Mouse (Mus musculus) ES-E14 (cell line): ENCODE results near the gene Me1. TPM values are rescaled to one million over a fixed set of nuclear protein-coding genes. Genes with fewer than 3 reads are reported as not detected.

Experiments
- DNase-seq: peaks from one replicate; pipeline ENCODE4 v3.0.0-alpha.2; 2013; ENCODE audit warnings: low read depth, low spot score
- H3K27ac ChIP-seq: 2 replicates; pipeline ENCODE4 v1.5.1; 2012; ENCODE audit warnings: low read depth, mild to moderate bottlenecking, low read length, moderate library complexity, mixed read lengths; ENCODE audit not compliant: poor library complexity, insufficient read depth, severe bottlenecking
- H3K36me3 ChIP-seq: 2 replicates; pipeline ENCODE4 v1.6.1; 2012; ENCODE audit warnings: mild to moderate bottlenecking, low read length, moderate library complexity, mixed read lengths; ENCODE audit not compliant: control insufficient read depth, poor library complexity, insufficient read depth, severe bottlenecking
- H3K4me1 ChIP-seq, 2 experiments: fragments of 150-350 bp in 1 of 2; sonication (generic) in 1 of 2; 2 replicates each; pipeline ENCODE4 v1.6.1; 2012; ENCODE audit warnings: low read length in 2 of 2, mild to moderate bottlenecking in 1 of 2, mixed read lengths in 1 of 2; ENCODE audit not compliant: control insufficient read depth in 2 of 2, insufficient read depth in 2 of 2, poor library complexity in 1 of 2
- H3K4me3 ChIP-seq, 2 experiments: fragments of 150-350 bp in 1 of 2; sonication (generic) in 1 of 2; 2 replicates each; pipeline ENCODE4 v1.5.1; 2012; ENCODE audit warnings: low read length in 2 of 2, low read depth in 1 of 2, mild to moderate bottlenecking in 1 of 2, mixed read lengths in 1 of 2; ENCODE audit not compliant: insufficient read depth in 1 of 2, poor library complexity in 1 of 2, severe bottlenecking in 1 of 2
- H3K9ac ChIP-seq: 2 replicates; pipeline ENCODE4 v1.6.1; 2012; ENCODE audit warnings: low read depth, mild to moderate bottlenecking, low read length, mixed read lengths; ENCODE audit not compliant: poor library complexity, insufficient read depth, severe bottlenecking
- H3K9me3 ChIP-seq: fragments of 150-350 bp; sonication (generic); 2 replicates; pipeline ENCODE4 v1.6.1; 2012; ENCODE audit warnings: low read depth, mild to moderate bottlenecking, low read length; ENCODE audit not compliant: control insufficient read depth, insufficient read depth
- CHD2 ChIP-seq: IDR thresholded peaks from 2 replicates; pipeline ENCODE4 v1.6.1; 2014; ENCODE audit warnings: mild to moderate bottlenecking, low read depth, low read length, inconsistent platforms
- HCFC1 ChIP-seq: IDR thresholded peaks from 2 replicates; pipeline ENCODE4 v1.6.1; 2012; ENCODE audit warnings: low read length, inconsistent platforms, borderline replicate concordance; ENCODE audit not compliant: insufficient read depth
- MAFK ChIP-seq: IDR thresholded peaks from 2 replicates; pipeline ENCODE4 v1.6.1; 2014; ENCODE audit warnings: mild to moderate bottlenecking, low read depth, low read length, inconsistent platforms; ENCODE audit not compliant: insufficient read depth
- ZC3H11A ChIP-seq: IDR thresholded peaks from 2 replicates; pipeline ENCODE4 v1.6.1; 2012; ENCODE audit warnings: low read depth, mild to moderate bottlenecking, inconsistent platforms, low read length, borderline replicate concordance
- ZNF384 ChIP-seq: IDR thresholded peaks from 2 replicates; pipeline ENCODE4 v1.6.1; 2012; ENCODE audit warnings: low read depth, low read length, inconsistent platforms
- in situ Hi-C, 2 experiments: fragments of 600-800 bp; cut with MboI; formaldehyde crosslinking; loops; one replicate each; pipeline ENCODE4 v1.15.1; 2025; ENCODE audit warnings: low sequenced_read_pairs in 2 of 2, inconsistent platforms in 1 of 2; ENCODE audit not compliant: unreplicated experiment in 2 of 2
- total RNA-seq: library from RNA; depleted of rRNA; stranded (reverse); fragments of 300-350 nt; gene quantifications from 2 replicates; pipeline ENCODE4 v1.2.3, GENCODE M21; 2012

Gene Me1
- total RNA-seq, 1 experiment: 13.4 TPM

DNA sequence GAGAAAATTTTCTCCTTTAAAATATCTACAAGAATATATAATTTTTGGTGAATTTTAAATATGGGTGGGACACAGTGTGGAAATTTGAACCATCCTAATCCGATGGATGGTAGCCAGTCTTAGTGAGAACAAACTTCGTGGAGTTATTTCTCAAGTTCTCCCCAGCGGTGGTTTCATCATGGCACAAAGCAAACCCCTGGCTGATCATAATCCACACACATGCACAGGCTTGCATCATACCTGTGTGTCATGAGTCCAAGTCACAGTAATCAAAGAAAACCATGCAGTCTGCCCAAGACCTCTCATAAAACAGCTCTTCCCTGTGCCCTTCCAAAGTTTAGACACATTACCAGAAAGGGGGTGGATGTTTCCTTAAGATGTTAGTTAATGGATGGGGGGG, 34.1 kb upstream of the Me1 start:
- H3K4me3 ChIP-seq: no peak overlapping the region
- H3K9ac ChIP-seq: no peak overlapping the region
- no peaks in the 10 kb centered on the region for H3K9me3 ChIP-seq
- in situ Hi-C loops: no loop called here
- H3K4me1 ChIP-seq: peaks cover 4 to 5% of the 10 kb centered on the region in 2 experiments; a peak in 3 of 4 replicates
- no peak for DNase-seq
- H3K36me3 ChIP-seq: no peaks in the 10 kb centered on the region
- H3K27ac ChIP-seq: no peak overlapping the region
- TF ChIP-seq CHD2 (no peak), MAFK (no peak), ZC3H11A (no peak), ZNF384 (no peak), HCFC1 (no peak)

DNA sequence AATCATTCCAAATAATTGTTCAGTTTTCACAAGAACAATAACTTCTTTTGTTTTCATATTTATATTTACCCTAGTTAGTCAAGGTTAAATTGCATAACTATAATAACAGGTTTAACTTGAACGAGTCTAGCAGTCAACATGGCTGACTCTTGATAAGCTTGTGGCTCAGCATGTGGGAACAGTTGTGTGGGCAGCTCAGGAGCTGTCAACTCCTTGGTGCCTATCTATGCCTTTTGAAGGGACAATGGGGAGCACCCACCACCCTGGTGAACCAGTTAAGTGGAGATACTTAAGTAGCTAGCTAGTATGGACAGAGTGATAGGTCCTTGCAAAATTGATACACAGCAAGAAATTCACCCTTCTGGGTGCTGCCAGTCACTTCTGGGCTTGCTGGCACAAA, 33.3 kb upstream of the Me1 start:
- Histone ChIP-seq H3K27ac (no peak overlapping the region), H3K4me3 (no peak overlapping the region), H3K4me1 (peaks cover 4 to 5% of the 10 kb centered on the region in 2 experiments; a peak in 3 of 4 replicates), H3K9me3 (no peaks in the 10 kb centered on the region), H3K36me3 (no peaks in the 10 kb centered on the region), H3K9ac (no peak overlapping the region)
- DNase-seq: no peak
- in situ Hi-C loops: no loop called here
- TF ChIP-seq HCFC1 (no peak), MAFK (no peak), CHD2 (no peak), ZNF384 (no peak), ZC3H11A (no peak)

DNA sequence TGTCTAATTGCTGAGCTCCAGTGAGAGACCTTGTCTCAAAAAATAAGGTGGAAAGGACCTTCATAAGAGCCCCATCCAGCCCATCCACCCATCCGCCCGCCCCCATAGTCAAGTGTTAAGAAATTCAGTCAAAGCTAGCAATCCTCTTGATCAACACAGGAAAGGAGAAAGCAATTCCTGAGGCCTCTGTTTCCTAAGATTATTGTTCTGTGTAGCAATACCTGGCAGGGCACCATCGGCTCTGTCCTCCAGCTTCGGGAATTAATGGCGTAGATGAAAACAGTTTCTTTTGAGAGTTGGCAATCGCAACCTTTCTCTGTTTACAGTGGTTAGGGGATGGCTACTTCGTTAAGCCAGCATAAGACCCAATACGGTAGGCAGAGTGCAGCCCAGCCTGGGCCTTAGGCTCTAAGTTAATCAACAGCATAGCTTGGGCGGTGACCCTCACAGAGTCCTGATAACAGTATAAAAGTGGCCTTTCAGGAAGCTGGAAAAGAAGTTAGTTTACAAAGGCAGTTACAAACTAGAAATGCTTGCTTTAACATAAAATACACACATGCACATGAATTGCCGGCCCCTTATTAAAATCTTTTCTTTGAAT, 32.6 kb upstream of the Me1 start:
- no peak overlapping the region for H3K4me3 ChIP-seq
- in situ Hi-C loops: no loop called here
- no peak overlapping the region for H3K27ac ChIP-seq
- no peak overlapping the region for H3K9ac ChIP-seq
- H3K36me3 ChIP-seq: no peaks in the 10 kb centered on the region
- TF ChIP-seq MAFK: no peak
- no peak for TF ChIP-seq HCFC1
- TF ChIP-seq ZC3H11A: no peak
- no peak for TF ChIP-seq CHD2
- no peak for TF ChIP-seq ZNF384
- H3K9me3 ChIP-seq: no peaks in the 10 kb centered on the region
- H3K4me1 ChIP-seq: peaks cover 5% of the 10 kb centered on the region in 2 experiments; a peak in 3 of 4 replicates
- DNase-seq: no peak

DNA sequence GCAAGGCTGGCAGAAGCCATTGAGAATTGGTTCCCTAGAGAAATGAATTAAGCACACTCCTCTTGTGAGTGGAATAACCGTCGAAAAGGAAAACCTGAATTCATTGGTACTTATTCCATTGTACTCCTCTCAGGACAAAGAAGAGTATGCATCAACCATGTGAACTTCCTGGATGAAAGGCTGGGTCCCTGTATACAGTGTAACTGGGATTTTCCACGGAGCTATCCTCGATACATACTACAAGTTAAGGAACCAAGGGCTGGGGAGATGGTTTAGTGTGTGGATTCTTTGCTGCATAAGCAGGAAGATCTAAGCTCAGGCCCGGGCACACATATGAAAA, 30.6 kb upstream of the Me1 start:
- peaks cover 7% of the 10 kb centered on the region in 2 experiments; a peak in 3 of 4 replicates for H3K4me1 ChIP-seq
- in situ Hi-C loops: no loop called here
- TF ChIP-seq ZNF384 (no peak), HCFC1 (no peak), ZC3H11A (no peak), CHD2 (no peak), MAFK (no peak)
- H3K36me3 ChIP-seq: no peaks in the 10 kb centered on the region
- no peak overlapping the region for H3K27ac ChIP-seq
- no peak overlapping the region for H3K9ac ChIP-seq
- H3K9me3 ChIP-seq: no peaks in the 10 kb centered on the region
- no peak for DNase-seq
- no peak overlapping the region for H3K4me3 ChIP-seq
